Mouse (Mus musculus) heart, adult 9 months (tissue): Measurements from ENCODE around the gene Cdkn2d.

Experiments
- DNase-seq, 2 experiments: peaks; one replicate each; pipeline ENCODE4 v3.0.0; 2022; ENCODE audit warnings: low spot score in 2 of 2

The Cdkn2d gene

DNA sequence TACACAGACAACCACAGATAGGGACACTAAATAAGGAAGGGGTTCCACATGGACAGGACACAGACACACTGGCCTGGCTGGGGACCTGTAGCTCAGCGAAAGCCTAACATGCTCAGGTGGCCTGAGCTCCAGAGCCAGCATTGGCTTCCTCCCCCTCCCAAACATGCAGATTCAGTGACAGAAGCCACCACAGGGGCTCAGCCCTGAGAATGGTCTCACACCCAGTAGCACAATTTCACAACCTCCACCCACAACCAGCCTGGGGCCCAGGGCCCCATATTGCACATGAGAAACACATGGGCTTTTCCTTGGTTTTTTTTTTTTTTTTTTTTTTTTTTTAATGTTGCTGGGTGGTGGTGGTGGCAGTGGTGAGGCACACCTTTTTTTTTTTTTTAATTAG is 44.9 kb downstream of the Cdkn2d start:
- no peak for DNase-seq

DNA sequence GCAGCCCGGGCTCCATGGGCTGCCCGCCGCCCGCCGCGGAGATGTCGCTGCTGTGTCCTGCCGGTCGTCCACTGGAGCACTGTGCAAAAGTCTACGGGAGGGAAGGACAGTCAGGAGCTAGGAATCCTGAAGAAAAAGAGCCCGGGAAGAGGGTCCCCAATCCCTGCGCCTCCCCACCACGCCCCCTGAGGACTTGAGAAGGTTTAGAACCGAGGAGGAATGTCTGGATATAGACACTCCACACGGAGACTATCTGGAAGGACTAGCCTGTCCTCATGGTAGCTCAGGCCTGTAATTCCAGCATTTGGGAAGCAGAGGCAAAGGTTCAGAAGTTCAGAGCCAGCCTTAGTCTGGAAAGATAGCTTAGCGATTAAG is 46.1 kb downstream of the Cdkn2d start:
- DNase-seq: no peak

DNA sequence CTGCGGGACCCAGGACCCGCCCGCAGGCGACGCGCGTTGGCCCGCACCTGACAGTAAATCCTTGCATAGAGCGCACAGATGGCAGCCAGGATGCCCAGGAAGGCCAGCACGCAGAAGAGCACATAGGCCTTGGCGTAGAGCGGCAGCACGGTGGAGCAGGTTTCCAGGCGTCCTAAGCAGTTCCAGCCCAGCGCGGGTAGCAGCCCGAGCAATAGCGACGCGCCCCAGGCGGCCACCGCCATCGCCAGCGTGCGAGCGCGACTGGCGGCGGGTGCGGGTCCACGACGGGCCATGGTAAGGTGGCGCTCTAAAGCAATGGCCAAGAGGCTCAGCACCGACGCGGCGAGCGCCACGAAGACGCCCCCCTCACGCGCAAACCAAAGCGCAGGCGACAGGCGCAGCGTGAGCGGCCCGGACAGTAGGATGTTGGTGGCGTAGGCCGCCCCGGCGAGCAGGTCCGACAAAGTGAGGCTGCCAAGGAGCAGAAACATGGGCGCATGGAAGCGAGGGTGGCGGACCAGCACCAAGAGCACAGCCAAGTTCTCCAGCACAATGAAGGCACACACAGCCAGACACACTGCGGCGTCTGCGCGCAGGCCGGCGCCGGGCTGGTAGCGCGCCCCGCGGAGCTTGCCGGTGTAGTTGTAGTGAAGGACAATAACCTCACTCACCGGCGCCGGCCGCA is 46.6 kb downstream of the Cdkn2d start:
- DNase-seq: no peak

DNA sequence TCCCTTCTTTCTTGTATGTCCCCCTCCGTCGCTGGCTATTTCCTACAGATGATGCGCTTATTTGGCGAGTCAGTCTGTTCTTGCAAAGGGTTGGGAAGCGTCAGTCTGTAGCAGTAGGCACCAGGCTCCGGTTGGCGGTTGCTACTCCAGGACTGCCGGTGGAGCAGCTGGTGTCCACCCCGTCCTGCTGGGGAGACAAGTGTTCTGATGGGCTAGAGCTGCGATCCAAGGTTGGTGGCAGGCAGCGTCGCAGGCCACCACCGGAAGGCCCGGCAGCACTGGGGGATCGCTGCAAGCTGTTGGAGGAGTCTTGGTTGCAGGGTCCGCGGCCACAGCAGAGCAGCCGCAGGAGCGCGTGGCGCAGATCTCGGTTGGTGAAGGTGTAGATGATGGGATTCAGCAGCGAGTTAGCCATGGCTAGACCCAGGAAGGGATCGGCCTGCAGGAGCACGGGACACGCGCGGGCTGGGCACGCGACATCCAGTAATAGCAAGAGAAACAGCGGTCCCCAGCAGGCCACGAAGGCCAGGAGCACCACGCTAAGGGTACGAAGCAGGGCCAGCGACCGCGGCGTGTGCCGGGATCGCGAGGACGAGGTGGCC is 47.3 kb downstream of the Cdkn2d start:
- no peak for DNase-seq

DNA sequence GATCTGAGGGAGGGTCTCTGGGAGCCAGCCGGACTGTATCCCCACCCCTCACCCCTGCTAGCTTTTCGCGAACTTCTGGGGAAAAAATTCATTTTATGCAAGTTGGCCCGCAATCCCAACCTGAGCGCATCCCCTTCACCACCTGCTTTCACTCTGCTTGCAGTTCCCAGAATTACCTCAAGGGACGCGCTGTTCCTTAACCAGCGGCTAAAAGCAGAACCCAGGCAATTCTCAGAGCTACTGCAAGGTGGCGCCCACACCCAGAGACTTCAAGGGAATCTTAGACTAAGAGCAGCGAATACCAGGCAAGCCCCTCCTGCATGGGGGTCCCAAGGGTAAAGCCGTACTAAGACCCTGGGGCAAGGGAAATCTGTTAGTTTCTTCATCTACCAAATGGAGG is 49.9 kb downstream of the Cdkn2d start:
- DNase-seq: peak; percentile 65 to 71

DNA sequence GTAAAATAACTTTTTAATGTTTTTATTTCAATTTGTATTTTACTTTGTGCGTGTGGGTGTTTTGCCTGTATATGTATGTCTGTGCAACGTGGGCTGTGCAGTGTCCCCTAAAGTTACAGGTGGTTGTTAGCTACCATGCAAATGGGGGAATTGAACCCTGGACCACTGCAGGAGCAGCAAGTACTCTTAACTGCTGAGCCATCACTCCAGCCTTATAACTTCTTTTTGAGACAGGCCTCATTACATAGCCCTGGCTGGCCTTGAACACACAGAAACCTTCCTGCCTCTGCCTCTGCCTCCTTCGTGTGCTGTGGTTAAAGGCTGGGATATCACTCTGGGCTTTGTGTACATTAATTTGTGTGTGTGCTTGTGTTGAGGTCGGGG is 51.8 kb downstream of the Cdkn2d start:
- DNase-seq: no peak

DNA sequence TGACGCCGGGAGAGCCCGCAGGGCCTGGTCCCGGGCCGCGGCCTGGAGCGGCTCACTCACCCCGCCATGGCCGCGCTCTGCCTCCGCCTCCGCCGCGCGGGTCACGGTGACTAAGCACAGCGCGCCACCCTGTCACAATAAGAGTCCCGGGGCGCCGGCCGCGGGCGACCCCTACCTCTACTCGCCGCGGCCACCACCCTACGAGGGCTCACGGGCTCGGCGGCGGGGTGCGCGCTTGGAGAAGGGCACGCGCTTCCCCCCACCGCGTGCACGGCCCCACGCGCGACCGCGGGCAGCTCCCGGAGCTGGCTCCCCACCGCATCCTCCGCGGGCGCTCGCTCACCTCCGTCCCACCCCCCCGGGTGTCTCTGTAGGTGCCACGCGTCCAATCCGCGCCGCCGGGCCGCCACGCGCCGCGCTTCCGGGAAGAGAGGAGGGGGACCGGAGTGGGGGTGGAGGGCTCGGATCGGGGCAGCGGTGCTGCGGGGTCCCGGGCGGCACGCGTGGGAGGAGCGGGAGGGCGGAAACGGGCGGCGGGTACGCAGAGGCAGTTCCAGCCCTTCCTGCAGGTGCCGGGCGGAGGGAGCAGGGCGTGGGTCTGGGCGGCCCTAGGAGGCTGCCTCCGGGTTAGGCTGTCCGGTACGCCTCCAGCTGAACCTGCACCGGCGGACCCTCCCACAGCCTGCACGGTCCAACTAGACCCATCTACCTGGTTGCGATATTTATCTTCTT is 52.3 kb downstream of the Cdkn2d start, which contains the start of gene Keap1:
Keap1 (minus strand) TSS at position 629 of the 732 bp plus-strand sequence.
- DNase-seq: peak; percentile 83 to 88
